Mouse (Mus musculus) testis, adult 2 months (tissue): ENCODE measurements around the gene Nr6a1.

Source experiments
- CTCF ChIP-seq: fragments of 200-500 bp; IDR thresholded peaks from 2 replicates; pipeline ENCODE4 v1.5.1; 2012; ENCODE audit warnings: low read depth, mild to moderate bottlenecking, inconsistent platforms, low read length, moderate library complexity; ENCODE audit not compliant: control insufficient read depth, insufficient read depth, insufficient replicate concordance
- POLR2A ChIP-seq: fragments of 200-500 bp; IDR thresholded peaks from 2 replicates; pipeline ENCODE4 v1.6.1; 2012; ENCODE audit warnings: low read depth, mild to moderate bottlenecking, inconsistent platforms, low read length, moderate library complexity; ENCODE audit not compliant: control insufficient read depth

DNA sequence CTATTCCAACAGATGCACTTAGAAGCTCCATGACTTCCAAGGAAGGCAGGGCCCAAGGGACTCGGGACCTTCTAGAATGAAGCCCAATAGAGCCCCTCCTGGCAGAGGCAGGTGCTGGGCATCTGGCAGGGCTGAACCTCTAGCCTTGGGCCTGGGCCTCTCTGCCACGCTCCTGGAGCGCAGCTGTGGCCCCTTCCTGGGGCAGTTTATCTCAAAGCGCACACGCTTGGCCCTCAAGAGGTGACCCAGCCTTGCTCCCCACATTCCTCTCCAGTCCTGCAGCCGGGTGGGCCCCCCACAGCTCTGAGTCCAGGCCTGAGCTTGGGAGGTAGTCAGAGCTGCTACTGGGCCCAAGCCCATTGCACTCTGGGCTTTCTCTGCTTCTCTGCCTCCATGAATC is 208.1 kb downstream of the Nr6a1 start:
- TF ChIP-seq POLR2A (no peak), CTCF (no peak)
